Mouse (Mus musculus): ENCODE measurements around the gene Cers5. TPM values are rescaled to one million over a fixed set of nuclear protein-coding genes. Genes with fewer than 3 reads are reported as not detected.
"Not testable (repeated sequence)": the region's sequence is repeated elsewhere in the genome, so short reads cannot be mapped to it uniquely, and the experiment has no call there.

The Cers5 gene
- polyA plus RNA-seq, 1 experiment from 2014 or later: 59.6 TPM

GRCm38 (mm10) chr15:99731678-99732077 is 41.0 kb downstream of the Cers5 start:
- H3K4me3 ChIP-seq: no peak overlapping the region
- no peak overlapping the region for H3K9ac ChIP-seq (replicated peaks)
- WGBS: 93% methylated on average over 3 of the region's 3 CpGs
- H3K27ac ChIP-seq (replicated peaks): no peak overlapping the region
- no peak overlapping the region for H3K4me2 ChIP-seq (replicated peaks)
- peaks cover under 1% of the 10 kb centered on the region for H3K4me1 ChIP-seq
- H3K36me3 ChIP-seq: peaks cover 58% of the 10 kb centered on the region
- 0 out of 2 replicates have a peak, but pooled peaks cover 2% of the 10 kb centered on the region for H3K9me3 ChIP-seq
- H3K27me3 ChIP-seq: no peaks in the 10 kb centered on the region
- no peak for ATAC-seq (ENCODE audit: low FRiP score, low read depth)

GRCm38 (mm10) chr15:99731167-99731566 is 41.5 kb downstream of the Cers5 start:
- H3K4me3 ChIP-seq: no peak overlapping the region
- H3K36me3 ChIP-seq: peaks cover 53% of the 10 kb centered on the region
- 95% methylated on average over 2 of the region's 2 CpGs for WGBS
- 0 out of 2 replicates have a peak, but pooled peaks cover 2% of the 10 kb centered on the region for H3K9me3 ChIP-seq
- no peak overlapping the region for H3K27ac ChIP-seq (replicated peaks)
- H3K4me1 ChIP-seq: peaks cover 5% of the 10 kb centered on the region
- no peak overlapping the region for H3K4me2 ChIP-seq (replicated peaks)
- ATAC-seq (ENCODE audit: low FRiP score, low read depth): no peak
- H3K9ac ChIP-seq (replicated peaks): no peak overlapping the region
- no peaks in the 10 kb centered on the region for H3K27me3 ChIP-seq

- H3K27me3 ChIP-seq: no peaks in the 10 kb centered on the region
Measured at GRCm38 (mm10) chr15:99729056-99729783, 43.5 kb downstream of the Cers5 start.

GRCm38 (mm10) chr15:99728211-99728610 is 44.5 kb downstream of the Cers5 start:
- Histone ChIP-seq H3K9ac (replicated peaks) (no peak overlapping the region), H3K27ac (replicated peaks) (no peak overlapping the region), H3K36me3 (peaks cover 36% of the 10 kb centered on the region), H3K9me3 (0 out of 2 replicates have a peak, but pooled peaks cover 2% of the 10 kb centered on the region), H3K4me2 (replicated peaks) (no peak overlapping the region), H3K4me1 (peaks cover 27% of the 10 kb centered on the region), H3K4me3 (no peak overlapping the region), H3K27me3 (no peaks in the 10 kb centered on the region)
- WGBS: 96% methylated on average over 5 of the region's 5 CpGs
- no peak for ATAC-seq (ENCODE audit: low FRiP score, low read depth)

More at GRCm38 (mm10) chr15:99729056-99729783, 43.5 kb downstream of the Cers5 start:
- Histone ChIP-seq H3K27ac (replicated peaks) (no peak overlapping the region), H3K4me2 (replicated peaks) (no peak overlapping the region), H3K4me1 (peaks cover 17% of the 10 kb centered on the region), H3K36me3 (peaks cover 39% of the 10 kb centered on the region), H3K9me3 (0 out of 2 replicates have a peak, but pooled peaks cover 2% of the 10 kb centered on the region), H3K4me3 (no peak overlapping the region), H3K9ac (replicated peaks) (no peak overlapping the region)
- no peak for ATAC-seq (ENCODE audit: low FRiP score, low read depth)
- 98% methylated on average over 4 of the region's 4 CpGs for WGBS

GRCm38 (mm10) chr15:99727525-99727924 is 45.2 kb downstream of the Cers5 start:
- no peak overlapping the region for H3K27ac ChIP-seq (replicated peaks)
- H3K9ac ChIP-seq (replicated peaks): no peak overlapping the region
- no peak for ATAC-seq (ENCODE audit: low FRiP score, low read depth)
- H3K27me3 ChIP-seq: no peaks in the 10 kb centered on the region
- no peak overlapping the region for H3K4me2 ChIP-seq (replicated peaks)
- H3K36me3 ChIP-seq: peaks cover 33% of the 10 kb centered on the region
- no peak overlapping the region for H3K4me3 ChIP-seq
- WGBS: 96% methylated on average over 12 of the region's 12 CpGs
- peaks cover 31% of the 10 kb centered on the region for H3K4me1 ChIP-seq
- 0 out of 2 replicates have a peak, but pooled peaks cover 2% of the 10 kb centered on the region for H3K9me3 ChIP-seq

- not testable (repeated sequence) for H3K9me3 ChIP-seq; H3K27me3 ChIP-seq; H3K9ac ChIP-seq (replicated peaks); H3K4me3 ChIP-seq; ATAC-seq (ENCODE audit: low FRiP score, low read depth); H3K4me2 ChIP-seq (replicated peaks); H3K27ac ChIP-seq (replicated peaks)
- Histone ChIP-seq H3K36me3 (peaks cover 33% of the 10 kb centered on the region), H3K4me1 (peaks cover 31% of the 10 kb centered on the region)
- 93% methylated on average over 4 of the region's 5 CpGs for WGBS
Measured at GRCm38 (mm10) chr15:99727039-99727438, 45.6 kb downstream of the Cers5 start.

GRCm38 (mm10) chr15:99726549-99726948 is 46.1 kb downstream of the Cers5 start:
- peak overlapping the region; percentile 97 for H3K4me3 ChIP-seq
- H3K9ac ChIP-seq (replicated peaks): peak overlapping the region; percentile 94
- 87% methylated on average over 2 of the region's 2 CpGs for WGBS
- H3K4me1 ChIP-seq: peaks cover 31% of the 10 kb centered on the region
- H3K4me2 ChIP-seq (replicated peaks): peak overlapping the region; percentile 88
- H3K9me3 ChIP-seq: 0 out of 2 replicates have a peak, but pooled peaks cover 2% of the 10 kb centered on the region
- no peaks in the 10 kb centered on the region for H3K27me3 ChIP-seq
- peak overlapping the region; percentile 94; the same call in 1 of the 2 replicates for H3K27ac ChIP-seq (replicated peaks)
- ATAC-seq (ENCODE audit: low FRiP score, low read depth): no peak
- H3K36me3 ChIP-seq: peaks cover 37% of the 10 kb centered on the region

- H3K27me3 ChIP-seq: no peaks in the 10 kb centered on the region
- H3K36me3 ChIP-seq: peaks cover 40% of the 10 kb centered on the region
- peak within 1 kb of the TSS; percentile 88 for H3K4me2 ChIP-seq (replicated peaks)
- 0 out of 2 replicates have a peak, but pooled peaks cover 2% of the 10 kb centered on the region for H3K9me3 ChIP-seq
- H3K4me3 ChIP-seq: peak within 1 kb of the TSS; percentile 97
- peak within 1 kb of the TSS; percentile 94 for H3K9ac ChIP-seq (replicated peaks)
- H3K27ac ChIP-seq (replicated peaks): peak within 1 kb of the TSS; percentile 94
- H3K4me1 ChIP-seq: peaks cover 31% of the 10 kb centered on the region
- WGBS: 1% methylated on average over 68 of the region's 68 CpGs
- peak; percentile 94 for ATAC-seq (ENCODE audit: low FRiP score, low read depth)
Measured at GRCm38 (mm10) chr15:99725341-99726155, 47.1 kb downstream of the Cers5 start, which contains the start of gene Cox14. TSS of gene Cox14 (plus strand) at chr15:99725618.

- H3K27me3 ChIP-seq: no peaks in the 10 kb centered on the region
- peak; percentile 39 for ATAC-seq (ENCODE audit: low FRiP score, low read depth)
- H3K4me3 ChIP-seq: peak overlapping the region; percentile 97
- 0 out of 2 replicates have a peak, but pooled peaks cover 2% of the 10 kb centered on the region for H3K9me3 ChIP-seq
- H3K4me1 ChIP-seq: peaks cover 31% of the 10 kb centered on the region
- H3K36me3 ChIP-seq: peaks cover 43% of the 10 kb centered on the region
- H3K4me2 ChIP-seq (replicated peaks): peak overlapping the region; percentile 88
- 11% methylated on average over 16 of the region's 16 CpGs for WGBS
- peak overlapping the region; percentile 21 for H3K27ac ChIP-seq (replicated peaks)
- no peak overlapping the region; the same call in 1 of the 2 replicates for H3K9ac ChIP-seq (replicated peaks)
Measured at GRCm38 (mm10) chr15:99724292-99725021, 48.2 kb downstream of the Cers5 start.

GRCm38 (mm10) chr15:99723515-99724291 is 49.0 kb downstream of the Cers5 start:
- Histone ChIP-seq H3K9ac (replicated peaks) (no peak overlapping the region), H3K27ac (replicated peaks) (peak overlapping the region; percentile 21), H3K4me3 (no peak overlapping the region), H3K27me3 (no peaks in the 10 kb centered on the region), H3K4me2 (replicated peaks) (no peak overlapping the region), H3K4me1 (peaks cover 31% of the 10 kb centered on the region), H3K9me3 (no peaks in the 10 kb centered on the region), H3K36me3 (peaks cover 39% of the 10 kb centered on the region)
- no peak for ATAC-seq (ENCODE audit: low FRiP score, low read depth)
- 13% methylated on average over 11 of the region's 11 CpGs for WGBS

- H3K36me3 ChIP-seq: peaks cover 39% of the 10 kb centered on the region
- H3K4me3 ChIP-seq: no peak overlapping the region
- WGBS: 45% methylated on average over 10 of the region's 10 CpGs
- peaks cover 31% of the 10 kb centered on the region for H3K4me1 ChIP-seq
- no peak overlapping the region for H3K4me2 ChIP-seq (replicated peaks)
- no peak for ATAC-seq (ENCODE audit: low FRiP score, low read depth)
- H3K27ac ChIP-seq (replicated peaks): peak overlapping the region; percentile 21; the same call in 1 of the 2 replicates
- H3K9me3 ChIP-seq: no peaks in the 10 kb centered on the region
- H3K9ac ChIP-seq (replicated peaks): no peak overlapping the region
- H3K27me3 ChIP-seq: no peaks in the 10 kb centered on the region
Measured at GRCm38 (mm10) chr15:99723120-99723514, 49.6 kb downstream of the Cers5 start.
